Mouse (Mus musculus) heart, adult 2 months (tissue): ENCODE measurements around the gene Ccr2.

ENCODE experiments used
- CTCF ChIP-seq: fragments of 200-600 bp; IDR thresholded peaks from 2 replicates; pipeline ENCODE4 v1.8.1; 2022; ENCODE audit warnings: antibody characterized with exemption, mild to moderate bottlenecking, moderate library complexity
- EP300 ChIP-seq: fragments of 200-500 bp; IDR thresholded peaks from 2 replicates; pipeline ENCODE4 v1.6.1; 2011; ENCODE audit warnings: low read depth, low read length, control low read depth; ENCODE audit not compliant: insufficient read depth
- POLR2A ChIP-seq: fragments of 200-500 bp; IDR thresholded peaks from 2 replicates; pipeline ENCODE4 v1.6.1; 2011; ENCODE audit warnings: mild to moderate bottlenecking, low read depth, low read length, control low read depth; ENCODE audit not compliant: insufficient read depth

DNA sequence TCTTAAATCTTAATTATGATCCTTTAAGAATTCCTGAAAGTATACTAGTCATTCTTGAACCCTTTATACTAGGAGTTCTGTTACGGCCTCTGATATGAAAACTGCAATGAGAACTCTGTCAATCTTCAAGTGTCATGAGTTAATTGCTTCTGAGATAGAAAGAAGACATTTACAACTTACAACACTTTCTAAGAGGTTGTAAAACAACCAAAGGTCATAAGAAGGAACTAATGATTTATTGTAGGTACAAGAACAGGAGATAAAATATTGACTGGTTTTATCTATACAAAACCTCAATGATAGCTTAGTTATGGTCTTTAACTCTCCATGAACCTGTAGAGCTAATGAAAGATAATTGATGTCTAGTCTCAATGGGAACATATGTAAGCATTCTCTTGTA is 12.0 kb downstream of the Ccr2 start:
- no peak for TF ChIP-seq EP300
- no peak for TF ChIP-seq POLR2A
- TF ChIP-seq CTCF = no peak
